Mouse (Mus musculus) skeletal muscle tissue, adult 2 months (tissue): ENCODE results near the gene Nav2.

Experiments used
- DNase-seq: peaks from one replicate; pipeline ENCODE4 v3.0.0-alpha.2; 2012; ENCODE audit warnings: low read depth, low spot score

Gene Nav2

DNA sequence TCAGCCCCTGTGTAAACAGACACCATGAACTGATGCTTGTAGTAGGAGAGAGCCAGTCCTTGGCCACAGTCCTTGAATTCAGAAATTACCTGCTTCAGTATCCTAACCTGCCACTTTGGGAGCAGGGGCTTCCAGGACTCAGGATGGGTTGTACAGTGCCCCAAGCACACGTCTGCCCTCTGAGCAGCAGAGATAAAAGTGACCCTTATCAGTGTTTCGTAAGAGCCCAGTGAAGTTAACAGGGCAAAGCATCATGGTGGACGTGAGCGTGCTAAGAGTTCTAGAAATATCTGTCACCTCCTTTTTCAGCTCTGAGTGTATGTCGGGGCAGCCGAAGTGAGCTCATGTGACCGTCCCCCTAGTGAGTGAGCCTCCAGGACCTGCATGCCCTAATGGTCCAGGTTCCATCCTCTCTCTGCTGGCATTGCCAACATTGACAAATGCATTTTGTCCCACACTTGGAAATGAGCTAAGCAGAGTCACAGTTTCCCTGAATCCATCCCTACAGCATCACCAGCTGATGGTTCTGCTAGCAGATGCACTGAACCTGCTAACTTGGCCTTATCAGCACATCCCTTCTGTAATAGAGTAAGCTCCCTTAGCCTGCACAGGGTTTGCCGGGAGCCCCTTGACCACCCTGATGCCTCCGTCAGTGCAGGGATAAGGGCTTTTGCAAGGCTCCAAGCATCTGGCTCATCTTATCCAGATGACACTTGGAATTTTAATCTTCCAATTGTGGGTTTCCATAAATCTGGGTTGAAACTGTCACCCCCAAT lies 418.6 kb downstream of the Nav2 start:
- no peak for DNase-seq

GRCm38 (mm10) chr7:49330181-49330580 lies 421.7 kb downstream of the Nav2 start:
- no peak for DNase-seq

DNA sequence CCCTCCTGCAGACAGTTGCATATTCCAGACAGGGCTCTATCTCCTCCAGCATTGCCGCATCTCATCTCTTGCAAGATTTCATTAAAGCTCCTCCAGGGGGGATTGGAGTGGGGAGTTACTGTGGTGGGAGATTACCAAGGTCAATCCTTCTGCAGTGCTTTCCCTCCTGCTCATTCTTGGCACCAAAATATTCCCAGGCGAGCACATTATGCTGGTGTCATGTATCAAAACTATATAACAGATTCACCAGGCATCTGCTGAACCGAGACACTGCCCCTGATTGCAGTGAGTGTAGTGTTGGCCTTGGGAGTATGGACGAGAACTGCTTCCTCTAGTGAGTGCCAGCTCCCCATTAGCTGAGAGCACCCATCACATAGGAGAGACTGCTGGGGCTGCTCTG lies 423.4 kb downstream of the Nav2 start:
- no peak for DNase-seq

GRCm38 (mm10) chr7:49332644-49333043 lies 424.1 kb downstream of the Nav2 start:
- no peak for DNase-seq

- peak; percentile 66 for DNase-seq
Observed at GRCm38 (mm10) chr7:49334163-49334562, 425.6 kb downstream of the Nav2 start.

GRCm38 (mm10) chr7:49335056-49335455 lies 426.5 kb downstream of the Nav2 start:
- no peak for DNase-seq

DNA sequence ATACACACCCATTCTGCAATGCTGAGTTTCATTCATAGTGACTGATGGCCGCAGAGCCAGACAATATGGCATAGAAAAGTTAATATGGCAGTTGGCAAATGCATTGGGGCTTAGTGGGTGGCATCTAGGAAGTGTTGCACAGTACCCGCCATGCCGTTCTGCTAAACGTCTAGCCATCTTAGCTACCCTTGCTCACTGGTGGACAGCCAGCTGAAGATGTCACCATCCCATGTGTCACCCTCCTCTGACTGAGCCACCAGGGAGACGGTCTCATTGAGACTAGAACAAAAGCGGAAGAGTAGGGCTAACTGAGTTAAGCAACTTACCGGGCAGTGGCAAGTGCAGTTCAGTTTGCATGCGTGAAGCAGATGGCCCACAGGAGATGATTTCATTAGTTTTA lies 428.2 kb downstream of the Nav2 start:
- no peak for DNase-seq

DNA sequence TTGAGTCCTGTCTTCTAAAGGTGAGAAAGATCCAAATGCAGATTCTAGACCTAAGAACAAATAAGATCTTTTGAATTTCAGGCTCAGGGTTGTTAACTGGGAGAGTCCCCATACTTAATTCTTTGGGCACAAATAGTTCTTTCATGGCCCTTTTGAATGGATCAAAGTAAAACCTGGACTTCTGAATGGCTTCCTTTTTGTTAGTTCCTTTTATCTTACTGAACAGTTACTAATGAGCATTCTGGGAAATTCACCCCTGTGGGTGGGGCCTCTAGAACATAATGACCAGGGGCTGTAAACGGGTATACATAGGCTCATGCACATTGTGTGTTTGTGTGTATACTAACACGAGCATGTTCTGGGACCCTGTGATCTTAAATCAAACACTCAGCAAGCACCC lies 429.2 kb downstream of the Nav2 start:
- no peak for DNase-seq

GRCm38 (mm10) chr7:49339953-49340352 lies 431.4 kb downstream of the Nav2 start:
- no peak for DNase-seq

DNA sequence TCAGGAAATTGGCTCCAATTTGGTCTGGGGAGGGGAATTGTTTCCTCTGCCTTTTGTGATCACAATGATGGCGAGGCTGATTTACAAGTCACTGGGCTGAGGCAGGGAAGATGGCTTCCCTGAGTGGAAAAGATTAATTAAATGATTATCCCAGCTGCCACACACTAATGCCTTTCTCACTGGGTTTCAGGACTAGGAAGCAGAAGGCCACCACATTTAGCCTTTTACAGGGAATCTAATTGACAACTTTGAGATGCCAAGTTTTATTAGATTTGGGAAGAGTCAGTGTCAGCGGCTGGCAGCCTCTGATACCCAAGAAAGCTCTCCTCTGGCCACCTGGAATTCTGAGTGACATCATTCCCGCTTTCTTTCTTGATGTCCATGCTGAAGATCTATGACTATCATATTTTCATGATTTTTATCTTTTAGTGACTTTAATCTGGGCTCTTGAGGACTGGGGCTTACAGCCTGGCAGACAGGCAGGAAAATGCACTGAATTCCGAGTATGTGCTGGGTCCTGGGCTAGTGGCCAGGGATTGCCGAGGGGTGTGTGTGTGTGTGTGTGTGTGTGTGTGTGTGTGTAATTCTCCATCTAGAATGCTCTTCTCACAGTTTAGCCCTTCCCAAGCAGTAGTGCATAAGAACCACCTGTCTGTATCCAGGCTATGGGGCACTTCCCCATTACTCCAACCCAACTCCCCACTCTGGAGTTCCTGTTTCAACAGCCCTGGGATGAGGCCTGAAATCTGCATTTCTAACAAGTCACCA lies 432.8 kb downstream of the Nav2 start:
- DNase-seq = no peak

- DNase-seq = no peak
Observed at GRCm38 (mm10) chr7:49341919-49342529, 433.5 kb downstream of the Nav2 start.

DNA sequence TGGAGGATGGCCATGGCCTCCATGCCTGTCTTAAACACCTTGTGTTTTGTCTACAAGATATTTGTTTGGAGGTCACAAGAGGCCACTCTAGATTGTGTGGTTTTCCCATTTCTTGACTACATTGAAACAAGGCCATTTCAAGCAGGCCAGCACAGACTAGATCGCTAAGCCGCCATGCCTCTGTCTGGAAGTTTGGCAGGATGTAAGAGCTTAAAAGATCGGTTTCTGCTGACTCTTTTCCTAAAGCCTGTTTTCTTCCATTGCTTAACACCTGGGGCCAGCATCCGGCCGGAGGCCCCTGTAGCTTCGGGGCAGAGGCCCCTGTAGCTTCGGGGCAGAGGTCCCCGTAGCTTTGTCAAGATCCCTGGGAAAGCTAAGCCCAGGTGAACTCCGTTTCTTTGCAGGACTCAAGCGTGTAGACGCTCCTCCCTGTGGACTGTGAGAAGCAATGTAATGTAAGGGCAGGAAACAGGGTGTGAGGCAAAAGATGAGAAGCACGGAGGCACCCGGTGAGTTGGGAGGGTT lies 434.1 kb downstream of the Nav2 start:
- DNase-seq = no peak

DNA sequence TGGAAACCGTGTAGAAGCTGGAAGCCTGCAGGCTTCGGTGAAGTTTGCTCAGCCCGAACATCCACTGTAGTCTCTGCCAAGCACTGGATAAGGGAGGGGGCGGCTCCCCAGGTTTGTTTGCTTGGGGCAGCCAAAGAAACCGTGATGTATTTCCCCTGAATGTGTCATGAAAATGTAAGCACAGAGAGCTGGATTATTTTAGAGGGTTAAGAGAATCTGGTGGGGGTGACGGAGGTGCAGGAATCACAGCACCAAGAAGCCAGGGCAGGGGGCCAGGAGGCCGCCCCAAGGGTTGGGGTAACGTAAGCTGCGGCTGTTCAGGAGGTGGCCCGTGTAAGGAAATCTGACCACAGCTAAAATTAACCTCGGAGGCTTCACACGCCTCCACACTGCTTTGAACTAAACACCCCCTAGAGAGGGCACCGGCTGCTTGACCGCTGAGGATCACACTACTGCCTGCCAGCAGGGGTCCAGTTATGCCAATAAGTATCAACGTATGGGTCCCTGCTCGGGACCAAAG lies 434.6 kb downstream of the Nav2 start:
- DNase-seq = peak; percentile 87

DNA sequence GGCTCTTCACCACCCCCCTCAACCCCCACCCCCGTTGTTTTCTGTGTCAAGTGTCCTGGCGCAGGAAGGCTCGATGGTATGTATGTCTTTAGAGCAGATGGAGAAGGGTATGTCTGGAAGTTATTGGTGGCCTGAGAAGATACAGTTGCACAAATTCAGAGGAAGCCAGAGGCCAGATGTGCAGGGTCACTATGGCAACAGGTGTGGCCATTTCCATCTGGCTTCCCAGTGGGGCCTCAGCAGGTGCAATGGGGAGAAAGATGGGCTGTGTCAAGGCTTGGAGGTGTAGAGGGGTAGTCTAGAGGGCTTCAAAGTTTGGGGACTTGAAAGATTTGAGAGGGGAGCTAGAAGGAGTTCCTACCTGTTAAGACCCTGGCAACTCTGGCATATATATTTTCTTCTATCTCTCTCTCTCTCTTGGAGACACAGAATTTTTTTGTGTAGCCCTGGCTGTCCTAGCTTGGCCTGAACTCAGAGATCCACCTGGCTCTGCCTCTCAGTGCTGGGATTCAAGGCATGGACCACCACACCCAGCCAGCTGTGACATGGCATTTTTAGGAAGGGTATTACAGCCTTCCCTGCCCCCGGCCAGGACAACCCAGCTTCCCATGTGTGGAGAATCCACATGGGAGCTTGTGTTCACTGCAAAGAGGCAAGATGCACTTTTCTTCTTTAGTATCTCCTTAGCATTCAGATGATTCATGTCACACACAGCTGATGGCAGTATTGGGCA lies 435.4 kb downstream of the Nav2 start:
- no peak for DNase-seq

- no peak for DNase-seq
Observed at GRCm38 (mm10) chr7:49347338-49348272, 439.1 kb downstream of the Nav2 start.

DNA sequence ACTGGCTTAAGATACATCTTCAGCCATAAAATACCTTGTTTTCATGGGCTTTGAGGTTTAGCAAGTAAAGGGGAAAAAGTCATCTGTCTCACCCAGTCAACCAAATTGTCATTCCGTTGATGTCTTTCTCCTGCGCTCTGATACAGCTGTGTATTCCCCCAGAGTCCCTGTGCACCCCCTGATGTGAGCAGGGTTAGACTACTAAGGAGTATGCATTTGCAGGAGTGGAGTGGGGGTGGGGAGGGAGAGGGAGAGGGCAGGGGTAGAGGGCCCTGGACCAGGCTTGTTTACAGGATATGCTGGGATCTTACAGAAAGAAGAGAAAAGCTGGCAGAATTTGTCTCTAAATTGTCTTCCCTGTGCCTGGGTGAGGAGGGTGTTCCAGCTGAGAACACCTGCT lies 440.1 kb downstream of the Nav2 start:
- DNase-seq = no peak

GRCm38 (mm10) chr7:49350321-49351007 lies 441.9 kb downstream of the Nav2 start:
- no peak for DNase-seq

- no peak for DNase-seq
Observed at GRCm38 (mm10) chr7:49351596-49352258, 443.2 kb downstream of the Nav2 start.
